Mouse (Mus musculus) kidney, adult 2 months (tissue): ENCODE measurements around the gene Faf1.

ENCODE experiments used
- CTCF ChIP-seq: fragments of 200-500 bp; conservative IDR thresholded peaks from 2 replicates; pipeline ENCODE4 v1.5.1; 2011; ENCODE audit warnings: low read depth, mild to moderate bottlenecking, control low read depth, low read length, moderate library complexity, mixed read lengths; ENCODE audit not compliant: insufficient read depth, insufficient read length
- POLR2A ChIP-seq: fragments of 200-500 bp; IDR thresholded peaks from one replicate; pipeline ENCODE4 v1.6.1; 2011; ENCODE audit warnings: low read depth, low read length, control low read depth

GRCm38 (mm10) chr4:109897810-109898566 is 221.6 kb downstream of the Faf1 start:
- no peak for TF ChIP-seq CTCF
- no peak for TF ChIP-seq POLR2A
